Mouse (Mus musculus) erythroblast, embryonic 14.5 days (primary cell): ENCODE data around the gene Nans. TPM values are rescaled to one million over a fixed set of nuclear protein-coding genes. Genes with fewer than 3 reads are reported as not detected.

Source experiments
- H3K27me3 ChIP-seq: 2 replicates; pipeline ENCODE4 v1.6.1; 2012; ENCODE audit warnings: inconsistent platforms; ENCODE audit not compliant: control insufficient read depth
- H3K36me3 ChIP-seq: 2 replicates; pipeline ENCODE4 v1.6.1; 2012; ENCODE audit warnings: mild to moderate bottlenecking, inconsistent platforms; ENCODE audit not compliant: control insufficient read depth
- H3K4me1 ChIP-seq: 2 replicates; pipeline ENCODE4 v1.6.1; 2012; ENCODE audit warnings: inconsistent platforms; ENCODE audit not compliant: control insufficient read depth
- H3K4me3 ChIP-seq: replicated peaks from 2 replicates; pipeline ENCODE3; 2012; ENCODE audit warnings: moderate library complexity, mild to moderate bottlenecking, inconsistent platforms
- H3K9me3 ChIP-seq: 2 replicates; pipeline ENCODE4 v1.6.1; 2012; ENCODE audit warnings: low read length, inconsistent platforms, mixed read lengths; ENCODE audit not compliant: control insufficient read depth
- GATA1 ChIP-seq: IDR thresholded peaks from 2 replicates; pipeline ENCODE4 v1.6.1; 2012; ENCODE audit warnings: low read length, inconsistent platforms, mixed read lengths
- TAL1 ChIP-seq: IDR thresholded peaks from 3 replicates; pipeline ENCODE4 v1.6.1; 2012; ENCODE audit warnings: low read length, inconsistent platforms, mixed read lengths
- polyA plus RNA-seq: library from polyadenylated mRNA; stranded (reverse); fragments of >175 nt; gene quantifications from 2 replicates; pipeline ENCODE4 v1.2.3, GENCODE M21; 2012

Gene Nans
- polyA plus RNA-seq, 1 experiment = 7.2 TPM

- peaks cover 65% of the 10 kb centered on the region for H3K36me3 ChIP-seq
- TF ChIP-seq GATA1 (no peak), TAL1 (no peak)
- H3K9me3 ChIP-seq = no peaks in the 10 kb centered on the region
- no peaks in the 10 kb centered on the region for H3K27me3 ChIP-seq
- H3K4me3 ChIP-seq = peak overlapping the region; percentile 96
- peaks cover 83% of the 10 kb centered on the region for H3K4me1 ChIP-seq
These were observed 37.1 kb upstream of the Nans start for GRCm38 (mm10) chr4:46451758-46452480.

DNA sequence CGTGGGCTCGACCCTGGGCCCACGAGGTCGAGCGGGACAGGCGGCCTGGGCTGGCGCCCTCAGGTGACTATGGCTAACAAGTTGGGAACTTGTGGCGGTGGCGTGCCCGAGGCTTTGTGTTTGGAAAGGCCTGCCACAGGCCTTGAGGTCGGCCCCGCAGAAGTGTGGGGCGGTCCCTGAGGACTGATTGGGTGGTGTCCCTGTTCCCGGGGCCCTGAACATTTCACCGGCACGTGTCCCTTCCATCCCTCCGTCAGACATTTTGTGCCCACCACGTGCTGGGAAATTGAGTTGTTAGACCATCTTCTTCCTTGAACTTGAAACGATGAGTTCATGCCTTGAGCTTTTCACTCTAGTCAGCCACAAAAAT is 36.6 kb upstream of the Nans start:
- Histone ChIP-seq H3K27me3 (no peaks in the 10 kb centered on the region), H3K9me3 (no peaks in the 10 kb centered on the region), H3K4me3 (peak overlapping the region; percentile 96), H3K4me1 (peaks cover 83% of the 10 kb centered on the region), H3K36me3 (peaks cover 68% of the 10 kb centered on the region)
- TF ChIP-seq TAL1 = no peak
- no peak for TF ChIP-seq GATA1

- TF ChIP-seq GATA1 = no peak
- no peak for TF ChIP-seq TAL1
- Histone ChIP-seq H3K9me3 (no peaks in the 10 kb centered on the region), H3K27me3 (no peaks in the 10 kb centered on the region), H3K4me3 (peak overlapping the region; percentile 96), H3K36me3 (peaks cover 72% of the 10 kb centered on the region), H3K4me1 (peaks cover 83% of the 10 kb centered on the region)
These were observed 36.0 kb upstream of the Nans start for GRCm38 (mm10) chr4:46452855-46453719.

DNA sequence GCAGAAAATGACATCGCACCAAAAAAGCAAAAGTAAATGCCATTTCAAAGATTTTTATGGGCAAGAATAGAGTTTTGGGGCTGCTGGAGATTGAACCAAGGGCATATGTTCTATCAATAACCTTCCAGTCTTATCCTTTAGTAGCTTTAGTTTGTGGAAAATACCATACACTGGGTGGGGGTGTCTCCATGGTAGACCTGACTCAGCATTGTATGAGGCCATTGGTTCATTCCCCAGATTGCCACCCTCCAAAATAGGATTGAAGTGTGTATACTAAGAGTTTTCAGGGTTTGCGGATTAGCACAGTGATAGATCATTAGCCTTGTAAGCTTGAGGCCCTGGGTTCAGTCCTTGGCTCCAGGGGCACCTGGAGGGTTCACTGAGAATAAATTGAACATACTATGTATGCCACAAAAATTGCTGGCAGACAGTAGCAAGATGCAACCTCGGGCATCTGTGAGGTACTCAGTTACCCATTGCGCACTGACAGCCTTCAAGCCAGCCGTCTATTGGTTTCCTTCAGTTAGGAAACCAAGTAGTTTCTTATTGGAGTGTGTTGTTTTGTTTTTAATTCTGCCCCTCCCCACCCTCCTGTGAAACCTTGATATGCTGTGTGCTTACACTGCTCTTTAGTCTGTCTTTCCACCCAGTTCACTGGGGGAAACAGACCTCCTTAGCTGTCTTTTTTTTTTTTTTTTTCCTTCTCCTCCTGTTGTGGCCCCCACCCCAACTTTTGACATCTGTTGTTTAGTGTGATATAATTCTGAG is 34.8 kb upstream of the Nans start:
- H3K4me1 ChIP-seq = peaks cover 83% of the 10 kb centered on the region
- H3K4me3 ChIP-seq = peak overlapping the region; percentile 96
- H3K36me3 ChIP-seq = peaks cover 76% of the 10 kb centered on the region
- TF ChIP-seq TAL1 (no peak), GATA1 (no peak)
- no peaks in the 10 kb centered on the region for H3K27me3 ChIP-seq
- H3K9me3 ChIP-seq = no peaks in the 10 kb centered on the region

- no peaks in the 10 kb centered on the region for H3K9me3 ChIP-seq
- H3K4me3 ChIP-seq = peak overlapping the region; percentile 96
- TF ChIP-seq GATA1 (no peak), TAL1 (no peak)
- H3K36me3 ChIP-seq = peaks cover 100% of the 10 kb centered on the region
- peaks cover 91% of the 10 kb centered on the region for H3K4me1 ChIP-seq
- H3K27me3 ChIP-seq = no peaks in the 10 kb centered on the region
These were observed 32.3 kb upstream of the Nans start for GRCm38 (mm10) chr4:46456762-46457161.

GRCm38 (mm10) chr4:46457186-46457585 is 31.9 kb upstream of the Nans start:
- TF ChIP-seq GATA1 (no peak), TAL1 (no peak)
- Histone ChIP-seq H3K9me3 (no peaks in the 10 kb centered on the region), H3K27me3 (no peaks in the 10 kb centered on the region), H3K36me3 (peaks cover 100% of the 10 kb centered on the region), H3K4me3 (peak overlapping the region; percentile 96), H3K4me1 (peaks cover 93% of the 10 kb centered on the region)

GRCm38 (mm10) chr4:46458411-46458810 is 30.6 kb upstream of the Nans start:
- TF ChIP-seq GATA1 = no peak
- no peak for TF ChIP-seq TAL1
- H3K4me3 ChIP-seq = peak overlapping the region; percentile 96
- peaks cover 93% of the 10 kb centered on the region for H3K4me1 ChIP-seq
- no peaks in the 10 kb centered on the region for H3K9me3 ChIP-seq
- H3K27me3 ChIP-seq = no peaks in the 10 kb centered on the region
- H3K36me3 ChIP-seq = peaks cover 100% of the 10 kb centered on the region

- H3K4me3 ChIP-seq = no peak overlapping the region
- peaks cover 71% of the 10 kb centered on the region for H3K4me1 ChIP-seq
- H3K9me3 ChIP-seq = no peaks in the 10 kb centered on the region
- TF ChIP-seq GATA1 (no peak), TAL1 (no peak)
- no peaks in the 10 kb centered on the region for H3K27me3 ChIP-seq
- peaks cover 100% of the 10 kb centered on the region for H3K36me3 ChIP-seq
These were observed 25.8 kb upstream of the Nans start for GRCm38 (mm10) chr4:46463130-46463830.
